Mouse (Mus musculus) thymus, adult 2 months (tissue): ENCODE data around the gene Robo2.

ENCODE experiments used
- CTCF ChIP-seq: fragments of 200-500 bp; IDR thresholded peaks from 2 replicates; pipeline ENCODE4 v1.5.1; 2012; ENCODE audit warnings: mild to moderate bottlenecking, control low read depth, low read length, moderate library complexity, borderline replicate concordance; ENCODE audit not compliant: control insufficient read depth, poor library complexity, insufficient read depth; ENCODE audit errors: extremely low read depth
- POLR2A ChIP-seq: fragments of 200-500 bp; IDR thresholded peaks from 2 replicates; pipeline ENCODE4 v1.6.1; 2012; ENCODE audit warnings: mild to moderate bottlenecking, low read length, control low read depth, moderate library complexity; ENCODE audit not compliant: control insufficient read depth, poor library complexity, insufficient read depth; ENCODE audit errors: extremely low read depth

DNA sequence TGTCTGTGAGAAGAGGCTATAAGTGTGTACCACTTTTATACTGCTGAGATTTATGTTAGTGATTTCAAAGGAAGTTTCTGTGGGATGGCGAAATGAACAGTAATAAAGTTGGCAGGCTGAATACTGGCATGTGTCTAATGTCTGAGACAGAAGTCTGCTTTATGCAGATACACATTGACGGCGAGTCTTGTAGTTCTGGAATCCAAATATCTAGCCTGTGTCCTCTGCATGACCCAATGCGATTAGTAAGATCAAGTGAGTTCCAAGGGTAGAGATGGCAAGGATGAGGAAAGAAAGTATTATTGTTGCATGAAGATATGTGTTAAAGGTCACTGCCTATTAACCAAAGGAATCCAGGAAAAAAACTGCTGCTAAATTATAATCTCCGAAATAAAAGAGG, 541.3 kb downstream of the Robo2 start:
- TF ChIP-seq CTCF (no peak), POLR2A (no peak)
